Mouse (Mus musculus) urinary bladder, postnatal 10 days (tissue): ENCODE results near the gene Fancg.

Experiments
- DNase-seq: peaks from one replicate; pipeline ENCODE4 v3.0.0; 2022; ENCODE audit warnings: low spot score

Fancg gene

GRCm38 (mm10) chr4:43033481-43033880, 23.2 kb upstream of the Fancg start:
- no peak for DNase-seq

GRCm38 (mm10) chr4:43032501-43032900, 22.2 kb upstream of the Fancg start:
- DNase-seq: no peak

- DNase-seq: peak; percentile 71
Measured at GRCm38 (mm10) chr4:43031237-43031995, 21.1 kb upstream of the Fancg start, which contains the start of gene Stoml2. Stoml2 (minus strand) TSS chr4:43031710.

GRCm38 (mm10) chr4:43030780-43031230, 20.5 kb upstream of the Fancg start:
- DNase-seq: no peak

- no peak for DNase-seq
Measured at GRCm38 (mm10) chr4:43030352-43030751, 20.0 kb upstream of the Fancg start.

GRCm38 (mm10) chr4:43029749-43030148, 19.4 kb upstream of the Fancg start:
- DNase-seq: no peak

GRCm38 (mm10) chr4:43029121-43029520, 18.8 kb upstream of the Fancg start:
- DNase-seq: no peak

- peak; percentile 81 for DNase-seq
Measured at GRCm38 (mm10) chr4:43025084-43025960, 15.0 kb upstream of the Fancg start, which contains the start of gene Pigo. Pigo (minus strand) TSS chr4:43025819.

- DNase-seq: no peak
Measured at GRCm38 (mm10) chr4:43024673-43025072, 14.4 kb upstream of the Fancg start.

- DNase-seq: no peak
Measured at GRCm38 (mm10) chr4:43021341-43021740, 11.0 kb upstream of the Fancg start.

GRCm38 (mm10) chr4:43020876-43021275, 10.6 kb upstream of the Fancg start:
- DNase-seq: no peak

GRCm38 (mm10) chr4:43019641-43020465, 9.5 kb upstream of the Fancg start:
- no peak for DNase-seq

GRCm38 (mm10) chr4:43019176-43019575, 8.9 kb upstream of the Fancg start:
- DNase-seq: no peak

- no peak for DNase-seq
Measured at GRCm38 (mm10) chr4:43018156-43018555, 7.8 kb upstream of the Fancg start.

- no peak for DNase-seq
Measured at GRCm38 (mm10) chr4:43012091-43012490, 1.8 kb upstream of the Fancg start.

- DNase-seq: no peak
Measured at GRCm38 (mm10) chr4:43005765-43006164, 4.5 kb downstream of the Fancg start.

- DNase-seq: no peak
Measured at GRCm38 (mm10) chr4:43004951-43005350, 5.4 kb downstream of the Fancg start.

- DNase-seq: no peak
Measured at GRCm38 (mm10) chr4:43002756-43003439, 7.4 kb downstream of the Fancg start.

GRCm38 (mm10) chr4:43001272-43001671, 9.0 kb downstream of the Fancg start:
- no peak for DNase-seq

GRCm38 (mm10) chr4:43000141-43000986, 9.9 kb downstream of the Fancg start, which contains the start of gene Vcp:
Vcp (minus strand) TSS chr4:43000507.
- DNase-seq: peak; percentile 97
